Mouse (Mus musculus) adrenal gland, postnatal 25 days (tissue): ENCODE measurements around the gene Xpot. TPM values are rescaled to one million over a fixed set of nuclear protein-coding genes. Genes with fewer than 3 reads are reported as not detected.
A peak's percentile ranks its signal among the peaks of the same experiment; 100 is the strongest.

Experiments
- DNase-seq: peaks from one replicate; pipeline ENCODE4 v3.0.0; 2021; ENCODE audit warnings: mixed read lengths
- total RNA-seq: library from RNA; stranded (reverse); gene quantifications from 2 replicates; pipeline ENCODE4 v1.2.3, GENCODE M21; 2021

The Xpot gene
- total RNA-seq, 1 experiment from 2014 or later: 83.7 TPM

GRCm38 (mm10) chr10:121622431-121622830 lies 3.7 kb downstream of the Xpot start:
- DNase-seq: no peak

GRCm38 (mm10) chr10:121615935-121616334 lies 10.2 kb downstream of the Xpot start:
- no peak for DNase-seq

GRCm38 (mm10) chr10:121615146-121615870 lies 10.8 kb downstream of the Xpot start:
- DNase-seq: no peak

- no peak for DNase-seq
These were observed 12.6 kb downstream of the Xpot start for GRCm38 (mm10) chr10:121613570-121613969.

GRCm38 (mm10) chr10:121612448-121612847 lies 13.7 kb downstream of the Xpot start:
- DNase-seq: no peak

- DNase-seq: no peak
These were observed 14.5 kb downstream of the Xpot start for GRCm38 (mm10) chr10:121611587-121611986.

- no peak for DNase-seq
These were observed 18.0 kb downstream of the Xpot start for GRCm38 (mm10) chr10:121608177-121608576.

- DNase-seq: no peak
These were observed 21.3 kb downstream of the Xpot start for GRCm38 (mm10) chr10:121604632-121605344.

- DNase-seq: no peak
These were observed 22.6 kb downstream of the Xpot start for GRCm38 (mm10) chr10:121603556-121603955.

- DNase-seq: no peak
These were observed 24.9 kb downstream of the Xpot start for GRCm38 (mm10) chr10:121601272-121601671.

GRCm38 (mm10) chr10:121596580-121596979 lies 29.6 kb downstream of the Xpot start:
- DNase-seq: no peak

- DNase-seq: no peak
These were observed 35.0 kb downstream of the Xpot start for GRCm38 (mm10) chr10:121591106-121591505.

GRCm38 (mm10) chr10:121587371-121587840 lies 38.7 kb downstream of the Xpot start:
- DNase-seq: no peak

GRCm38 (mm10) chr10:121586675-121587370 lies 39.3 kb downstream of the Xpot start, which contains the start of gene Tbk1:
TSS of gene Tbk1 (minus strand) at chr10:121586787.
- DNase-seq: peak; percentile 97

GRCm38 (mm10) chr10:121585791-121586642 lies 40.1 kb downstream of the Xpot start:
- no peak for DNase-seq

GRCm38 (mm10) chr10:121585056-121585790 lies 40.9 kb downstream of the Xpot start:
- no peak for DNase-seq

GRCm38 (mm10) chr10:121584033-121584432 lies 42.1 kb downstream of the Xpot start:
- DNase-seq: no peak

GRCm38 (mm10) chr10:121583016-121583415 lies 43.1 kb downstream of the Xpot start:
- DNase-seq: no peak

- DNase-seq: no peak
These were observed 43.8 kb downstream of the Xpot start for GRCm38 (mm10) chr10:121582287-121582686.

- DNase-seq: no peak
These were observed 44.7 kb downstream of the Xpot start for GRCm38 (mm10) chr10:121581405-121581804.

GRCm38 (mm10) chr10:121580381-121580780 lies 45.8 kb downstream of the Xpot start:
- DNase-seq: no peak
